Mouse (Mus musculus) c-Kit-negative CD71-positive TER-119-positive erythroid progenitor cells, embryonic 14.5 days (primary cell): ENCODE results near the gene Prdm16.

Experiments used
- DNase-seq: peaks from one replicate; pipeline ENCODE4 v3.0.0-alpha.2; 2013; ENCODE audit warnings: low read depth, low spot score

Prdm16 gene

GRCm38 (mm10) chr4:154424681-154425080, 212.0 kb downstream of the Prdm16 start:
- DNase-seq, result no peak

- DNase-seq, result no peak
These were observed 214.2 kb downstream of the Prdm16 start for GRCm38 (mm10) chr4:154422431-154422913.

GRCm38 (mm10) chr4:154420749-154421148, 215.9 kb downstream of the Prdm16 start:
- DNase-seq, result no peak

- no peak for DNase-seq
These were observed 216.9 kb downstream of the Prdm16 start for GRCm38 (mm10) chr4:154419766-154420165.

- DNase-seq, result no peak
These were observed 217.7 kb downstream of the Prdm16 start for GRCm38 (mm10) chr4:154418993-154419392.

GRCm38 (mm10) chr4:154418327-154418744, 218.3 kb downstream of the Prdm16 start:
- DNase-seq, result no peak

- DNase-seq, result no peak
These were observed 219.9 kb downstream of the Prdm16 start for GRCm38 (mm10) chr4:154416728-154417127.

- no peak for DNase-seq
These were observed 221.8 kb downstream of the Prdm16 start for GRCm38 (mm10) chr4:154414885-154415284.

GRCm38 (mm10) chr4:154410559-154410958, 226.1 kb downstream of the Prdm16 start:
- no peak for DNase-seq

- DNase-seq, result no peak
These were observed 226.8 kb downstream of the Prdm16 start for GRCm38 (mm10) chr4:154409841-154410240.

GRCm38 (mm10) chr4:154409237-154409721, 227.4 kb downstream of the Prdm16 start:
- no peak for DNase-seq

GRCm38 (mm10) chr4:154402948-154403347, 233.7 kb downstream of the Prdm16 start:
- DNase-seq, result no peak

- no peak for DNase-seq
These were observed 234.4 kb downstream of the Prdm16 start for GRCm38 (mm10) chr4:154401982-154402932.

- DNase-seq, result no peak
These were observed 235.3 kb downstream of the Prdm16 start for GRCm38 (mm10) chr4:154401379-154401778.

GRCm38 (mm10) chr4:154400256-154401171, 236.2 kb downstream of the Prdm16 start:
- DNase-seq, result no peak

GRCm38 (mm10) chr4:154399634-154400033, 237.0 kb downstream of the Prdm16 start:
- DNase-seq, result no peak

- no peak for DNase-seq
These were observed 239.9 kb downstream of the Prdm16 start for GRCm38 (mm10) chr4:154396652-154397301.

GRCm38 (mm10) chr4:154394123-154394722, 242.4 kb downstream of the Prdm16 start:
- no peak for DNase-seq

- no peak for DNase-seq
These were observed 243.2 kb downstream of the Prdm16 start for GRCm38 (mm10) chr4:154393196-154394122.

- no peak for DNase-seq
These were observed 244.0 kb downstream of the Prdm16 start for GRCm38 (mm10) chr4:154392641-154393040.
